Mouse (Mus musculus) thymus, adult 2 months (tissue): ENCODE data around the gene Smg9.
A peak's percentile ranks its signal among the peaks of the same experiment; 100 is the strongest.

ENCODE experiments used
- CTCF ChIP-seq: fragments of 200-500 bp; IDR thresholded peaks from 2 replicates; pipeline ENCODE4 v1.5.1; 2012; ENCODE audit warnings: mild to moderate bottlenecking, control low read depth, low read length, moderate library complexity, borderline replicate concordance; ENCODE audit not compliant: control insufficient read depth, poor library complexity, insufficient read depth; ENCODE audit errors: extremely low read depth
- POLR2A ChIP-seq: fragments of 200-500 bp; IDR thresholded peaks from 2 replicates; pipeline ENCODE4 v1.6.1; 2012; ENCODE audit warnings: mild to moderate bottlenecking, low read length, control low read depth, moderate library complexity; ENCODE audit not compliant: control insufficient read depth, poor library complexity, insufficient read depth; ENCODE audit errors: extremely low read depth

- 0 out of 2 replicates have a peak, but pooled peaks have one; percentile 31 for TF ChIP-seq POLR2A
- TF ChIP-seq CTCF: peak; percentile 23; the same call in 1 of the 2 replicates
Observed at GRCm38 (mm10) chr7:24373538-24374379, 25.7 kb upstream of the Smg9 start.
